Mouse (Mus musculus) hindbrain, embryonic 16.5 days (tissue): ENCODE results near the gene Srm. TPM values are rescaled to one million over a fixed set of nuclear protein-coding genes. Genes with fewer than 3 reads are reported as not detected.

Experiments used
- ATAC-seq: fragments of 200-750 bp; cut with Nextera tagmentation; 2 replicates; pipeline ENCODE4 v1.8.0; 2017; ENCODE audit warnings: moderate TSS enrichment, moderate library complexity
- H3K27ac ChIP-seq: fragments of 300-500 bp; sonication (generic); 2 replicates; pipeline ENCODE4 v1.5.1; 2014; ENCODE audit warnings: low read depth, mild to moderate bottlenecking, control low read depth, low read length, moderate library complexity
- H3K27me3 ChIP-seq: fragments of 300-500 bp; sonication (generic); replicated peaks from 2 replicates; pipeline ENCODE4 v1.6.1; 2014; ENCODE audit warnings: low read length; ENCODE audit not compliant: control insufficient read depth, insufficient read depth
- H3K36me3 ChIP-seq: fragments of 300-500 bp; sonication (generic); 2 replicates; pipeline ENCODE4 v1.6.1; 2014; ENCODE audit warnings: mild to moderate bottlenecking, low read length, moderate library complexity, mixed read lengths; ENCODE audit not compliant: control insufficient read depth, insufficient read depth
- H3K4me1 ChIP-seq: fragments of 300-500 bp; sonication (generic); 2 replicates; pipeline ENCODE4 v1.6.1; 2014; ENCODE audit warnings: low read depth, low read length; ENCODE audit not compliant: control insufficient read depth, insufficient read depth
- H3K4me2 ChIP-seq: fragments of 300-500 bp; sonication (generic); 2 replicates; pipeline ENCODE4 v1.6.1; 2014; ENCODE audit warnings: mild to moderate bottlenecking, low read length, control low read depth, moderate library complexity
- H3K4me3 ChIP-seq: fragments of 300-500 bp; sonication (generic); 2 replicates; pipeline ENCODE4 v1.5.1; 2014; ENCODE audit warnings: mild to moderate bottlenecking, low read length, control low read depth, moderate library complexity
- H3K9ac ChIP-seq: fragments of 300-500 bp; sonication (generic); 2 replicates; pipeline ENCODE4 v1.6.1; 2014; ENCODE audit warnings: low read depth, mild to moderate bottlenecking, control low read depth, low read length, moderate library complexity
- H3K9me3 ChIP-seq: fragments of 300-500 bp; sonication (generic); 2 replicates; pipeline ENCODE4 v1.6.1; 2014; ENCODE audit warnings: mild to moderate bottlenecking, low read length, moderate library complexity; ENCODE audit not compliant: control insufficient read depth
- WGBS: fragments of 180-500 bp; shearing (Covaris S2); extraction: QIAGEN DNeasy Blood & Tissue Kit; methylation state at CpG from one replicate; pipeline ENCODE4 v1.1.7; 2014; 5-methylcytosine and 5-hydroxymethylcytosine counted together
- polyA plus RNA-seq: library from polyadenylated mRNA; unstranded; fragments of >200 nt; fragmentation: Nextera tagmentation; extraction: Ambion mirVana; gene quantifications from 2 replicates; pipeline ENCODE4 v1.2.1, GENCODE M21; 2015

Srm gene
- polyA plus RNA-seq, 1 experiment from 2014 or later, result 179 TPM

DNA sequence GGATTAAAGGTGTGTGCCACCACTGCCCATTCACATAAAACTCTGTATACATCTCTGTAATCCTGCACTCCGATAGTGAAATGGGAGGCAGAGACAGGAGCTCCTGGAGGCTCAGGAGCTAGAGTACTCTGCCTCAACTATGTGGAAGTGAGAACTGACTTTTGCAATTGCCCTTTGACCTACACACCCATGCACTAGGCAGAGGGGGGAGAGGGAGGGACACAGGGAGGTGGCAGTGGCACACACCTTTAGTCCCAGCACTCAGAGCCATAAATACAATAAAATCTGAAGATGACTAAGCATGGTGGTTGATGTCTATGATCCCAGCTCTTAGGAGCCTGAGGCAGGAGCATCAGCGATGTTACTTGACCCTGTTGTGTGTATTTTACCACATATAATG, 48.2 kb downstream of the Srm start:
- Histone ChIP-seq H3K9me3 (no peaks in the 10 kb centered on the region), H3K4me3 (no peak overlapping the region), H3K27ac (no peak overlapping the region), H3K4me2 (no peak overlapping the region), H3K9ac (no peak overlapping the region), H3K4me1 (peaks cover 4% of the 10 kb centered on the region; the same call in 1 of the 2 replicates), H3K36me3 (no peaks in the 10 kb centered on the region), H3K27me3 (no peaks in the 10 kb centered on the region)
- no peak for ATAC-seq
- 87% methylated on average over 2 of the region's 2 CpGs for WGBS

DNA sequence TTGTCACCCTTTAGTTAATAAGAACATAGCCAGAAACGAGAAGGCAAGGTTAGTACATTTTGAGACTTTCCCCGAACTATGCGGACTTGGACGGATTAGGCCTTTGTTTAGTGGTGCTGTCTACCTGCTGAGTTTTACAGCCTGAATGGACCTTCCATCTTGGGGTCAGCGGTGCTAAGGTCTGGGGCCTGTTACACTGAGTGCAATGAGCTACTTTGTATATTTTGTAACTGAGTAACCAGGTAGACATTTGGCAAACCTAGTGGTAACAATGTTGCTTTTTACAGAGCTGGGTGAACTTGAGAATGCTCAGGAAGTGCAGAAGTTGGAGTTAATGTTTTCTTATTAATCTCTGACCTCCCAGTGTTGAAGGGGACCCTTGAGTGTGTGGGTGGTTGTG, 49.8 kb downstream of the Srm start:
- H3K27ac ChIP-seq, result no peak overlapping the region

DNA sequence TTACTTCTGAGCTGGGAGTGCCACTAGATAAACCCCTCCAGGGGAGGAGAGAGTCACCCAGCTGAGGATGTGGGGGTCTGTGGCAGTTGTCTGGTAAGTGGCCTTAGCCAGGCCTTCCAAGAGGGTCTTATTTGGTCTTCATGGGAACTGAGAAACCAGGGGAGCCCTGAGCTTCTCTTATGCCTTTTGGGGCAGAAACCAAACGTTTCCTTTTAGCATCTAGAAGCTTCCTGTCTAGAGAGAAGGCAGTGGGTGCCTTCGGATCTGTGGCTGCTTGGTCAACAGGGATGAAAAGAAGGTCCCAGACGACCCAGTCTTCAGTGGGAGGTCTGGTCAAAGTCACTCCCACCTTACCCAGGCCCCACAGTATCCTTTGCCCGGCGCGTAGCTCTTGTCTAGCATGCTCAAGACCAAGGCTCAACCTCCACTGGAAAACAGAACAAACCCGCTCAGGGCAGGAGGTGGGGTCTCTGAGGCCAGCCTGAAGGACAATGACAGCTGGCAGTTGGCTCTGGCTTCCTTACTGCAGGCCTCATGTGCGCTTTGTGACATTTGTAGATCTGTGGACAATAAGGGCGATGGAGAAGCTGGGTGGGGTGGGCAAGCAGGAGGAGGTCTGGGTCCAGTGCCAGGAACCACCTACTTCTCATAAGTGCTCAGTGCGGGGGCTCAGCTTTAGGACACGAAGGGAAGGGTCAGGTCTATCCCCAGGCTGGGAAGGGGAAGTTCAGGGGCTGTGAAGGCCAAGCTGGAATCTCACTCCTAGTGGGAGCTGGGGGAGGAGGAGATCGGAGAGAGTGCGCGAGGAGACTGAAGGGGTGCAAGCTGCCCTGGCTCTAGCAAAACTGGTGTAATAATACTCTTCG, 52.2 kb downstream of the Srm start, which contains the start of gene Gm572:
Gene Gm572 (plus strand): TSS at position 27 of the 866 bp plus-strand sequence.
- Histone ChIP-seq H3K27me3 (no peaks in the 10 kb centered on the region), H3K4me1 (peaks cover 4% of the 10 kb centered on the region; the same call in 1 of the 2 replicates), H3K9ac (0 out of 2 replicates have a peak within 1 kb of the TSS, but pooled peaks have one; percentile 1), H3K36me3 (no peaks in the 10 kb centered on the region), H3K4me3 (no peak within 1 kb of the TSS), H3K9me3 (no peaks in the 10 kb centered on the region), H3K27ac (no peak within 1 kb of the TSS), H3K4me2 (peak within 1 kb of the TSS; percentile 46)
- WGBS, result 64% methylated on average over 15 of the region's 15 CpGs
- no peak for ATAC-seq

More for the DNA sequence above, 49.8 kb downstream of the Srm start:
- Histone ChIP-seq H3K9me3 (no peaks in the 10 kb centered on the region), H3K4me3 (no peak overlapping the region), H3K27me3 (no peaks in the 10 kb centered on the region), H3K4me2 (no peak overlapping the region), H3K9ac (no peak overlapping the region), H3K36me3 (no peaks in the 10 kb centered on the region), H3K4me1 (peaks cover 4% of the 10 kb centered on the region; the same call in 1 of the 2 replicates)
- WGBS, result 83% methylated on average over 5 of the region's 5 CpGs
- ATAC-seq, result no peak

DNA sequence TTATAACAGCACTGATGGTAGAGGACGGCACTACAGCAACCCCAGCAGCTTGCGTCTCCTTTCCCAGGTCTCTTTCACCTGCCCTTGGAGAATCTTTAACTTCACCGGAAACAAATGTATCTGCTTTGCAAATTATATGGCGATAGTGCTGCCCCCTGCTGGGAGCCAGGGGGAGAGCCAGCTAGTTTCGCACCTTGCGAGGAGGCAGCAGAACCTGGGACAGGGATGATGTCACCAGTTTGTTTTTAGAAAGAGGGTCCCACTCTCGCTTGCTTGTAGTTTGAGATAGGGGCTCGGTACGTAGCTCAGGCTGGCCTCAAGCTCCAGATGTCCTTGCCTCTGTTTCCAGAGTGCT, 52.8 kb downstream of the Srm start:
- no peak overlapping the region for H3K27ac ChIP-seq

More for the DNA sequence above, 52.8 kb downstream of the Srm start:
- H3K4me1 ChIP-seq, result peaks cover 4% of the 10 kb centered on the region; the same call in 1 of the 2 replicates
- no peak for ATAC-seq
- no peaks in the 10 kb centered on the region for H3K27me3 ChIP-seq
- H3K4me3 ChIP-seq, result no peak overlapping the region
- peak overlapping the region; percentile 46 for H3K4me2 ChIP-seq
- no peaks in the 10 kb centered on the region for H3K9me3 ChIP-seq
- H3K9ac ChIP-seq, result no peak overlapping the region
- 9% methylated on average over 9 of the region's 9 CpGs for WGBS
- no peaks in the 10 kb centered on the region for H3K36me3 ChIP-seq

Other genes starting within 250 kb of the Srm start
- gene Ubiad1, start 146.7 kb upstream of the Srm start, polyA plus RNA-seq, result 19.6 and 20.6 TPM in 2 replicates
- gene Mtor, start 142.9 kb upstream of the Srm start, polyA plus RNA-seq, result 20.6 and 22.7 TPM in 2 replicates
- gene Angptl7, start 91.0 kb upstream of the Srm start, polyA plus RNA-seq, result 0.23 and 0.24 TPM in 2 replicates
- gene Exosc10, start 33.1 kb upstream of the Srm start, polyA plus RNA-seq, result 84.8 and 92.4 TPM in 2 replicates
- 0.72 and 0.95 TPM in 2 replicates for gene Masp2, start 11.1 kb downstream of the Srm start, polyA plus RNA-seq
- 157 and 162 TPM in 2 replicates for gene Tardbp, start 35.5 kb downstream of the Srm start, polyA plus RNA-seq
- not detected in 2 replicates for gene Gm572, start 51.8 kb downstream of the Srm start, polyA plus RNA-seq
- 4.4 and 5.6 TPM in 2 replicates for gene Casz1, start 212.9 kb downstream of the Srm start, polyA plus RNA-seq